Mouse (Mus musculus) adrenal gland, postnatal 36 days (tissue): Measurements from ENCODE around the gene Gm43517. TPM values are rescaled to one million over a fixed set of nuclear protein-coding genes. Genes with fewer than 3 reads are reported as not detected.
A peak's percentile ranks its signal among the peaks of the same experiment; 100 is the strongest.

Source experiments
- DNase-seq, 2 experiments: peaks; one replicate each; pipeline ENCODE4 v3.0.0; 2021; ENCODE audit warnings: mixed read lengths in 1 of 2
- total RNA-seq, 2 experiments: library from RNA; stranded (reverse); gene quantifications; 2 replicates each; pipeline ENCODE4 v1.2.3; 2021

Gene Gm43517
- total RNA-seq, 2 experiments from 2014 or later = not detected

DNA sequence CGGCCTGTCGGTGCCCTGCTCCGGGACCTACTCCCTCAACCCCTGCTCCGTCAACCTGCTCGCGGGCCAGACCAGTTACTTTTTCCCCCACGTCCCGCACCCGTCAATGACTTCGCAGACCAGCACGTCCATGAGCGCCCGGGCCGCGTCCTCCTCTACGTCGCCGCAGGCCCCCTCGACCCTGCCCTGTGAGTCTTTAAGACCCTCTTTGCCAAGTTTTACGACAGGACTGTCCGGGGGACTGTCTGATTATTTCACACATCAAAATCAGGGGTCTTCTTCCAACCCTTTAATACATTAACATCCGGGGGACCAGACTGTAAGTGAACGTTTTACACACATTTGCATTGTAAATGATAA is 637 bp downstream of the Gm43517 start:
- DNase-seq = no peak

DNA sequence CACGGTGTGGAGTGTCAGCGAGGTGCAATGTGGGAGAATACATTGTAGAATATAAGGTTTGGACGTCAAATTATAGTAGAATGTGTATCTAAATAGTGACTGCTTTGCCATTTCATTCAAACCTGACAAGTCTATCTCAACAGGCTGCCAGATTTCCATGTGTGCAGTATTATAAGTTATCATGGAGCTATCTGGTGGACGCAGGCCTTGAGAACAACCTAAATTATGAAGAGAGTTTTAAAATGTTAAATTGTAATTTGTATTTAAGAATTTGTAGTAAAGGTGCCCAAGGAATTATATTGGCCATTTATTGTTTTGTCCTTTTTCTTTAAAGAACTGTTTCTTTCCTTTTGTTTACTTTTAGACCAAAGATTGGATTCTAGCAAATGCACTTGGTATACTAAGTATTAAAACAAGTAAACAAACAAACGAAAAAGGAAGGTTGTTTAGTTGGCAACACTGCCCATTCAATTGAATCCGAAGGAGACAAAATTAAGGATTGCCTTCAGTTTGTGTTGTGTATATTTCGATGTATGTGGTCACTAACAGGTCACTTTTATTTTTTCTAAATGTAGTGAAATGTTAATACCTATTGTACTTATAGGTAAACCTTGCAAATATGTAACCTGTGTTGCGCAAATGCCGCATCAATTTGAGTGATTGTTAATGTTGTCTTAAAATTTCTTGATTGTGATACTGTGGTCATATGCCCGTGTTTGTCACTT is 1.3 kb downstream of the Gm43517 start:
- DNase-seq = no peak

DNA sequence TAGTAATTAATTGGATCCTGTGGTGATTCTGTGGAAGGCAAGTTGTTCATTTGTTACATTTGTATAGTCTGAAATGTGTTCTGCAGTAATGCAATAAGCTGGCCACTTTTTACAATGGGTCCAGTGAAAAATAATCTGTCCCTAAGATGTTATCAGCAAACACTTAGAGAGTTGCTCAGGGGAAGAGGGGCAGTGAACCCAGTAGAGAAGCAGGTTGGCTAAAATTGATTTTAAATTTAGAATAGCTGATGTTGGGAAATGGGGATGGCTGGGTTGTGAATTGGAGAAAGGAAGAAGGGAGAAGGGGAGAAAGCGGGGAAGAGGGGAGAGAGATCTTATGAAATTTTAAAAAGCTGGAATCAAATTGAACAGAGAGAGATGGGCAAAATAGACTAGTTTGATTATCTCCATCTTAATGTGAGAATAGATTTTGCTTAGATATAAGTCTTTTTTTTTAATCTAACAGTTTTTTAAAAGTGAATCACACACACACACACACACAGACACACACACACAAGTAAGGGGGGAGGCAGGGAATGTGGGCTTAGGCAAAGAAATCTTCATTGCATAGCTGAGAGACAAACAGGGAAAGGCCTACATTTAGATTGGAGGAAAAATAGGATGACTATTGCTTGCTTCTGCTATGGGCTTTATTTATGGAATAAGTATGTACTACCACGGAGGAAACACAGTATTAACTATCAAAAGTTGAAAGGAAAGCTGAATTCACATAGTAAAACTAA is 3.1 kb downstream of the Gm43517 start:
- no peak for DNase-seq

DNA sequence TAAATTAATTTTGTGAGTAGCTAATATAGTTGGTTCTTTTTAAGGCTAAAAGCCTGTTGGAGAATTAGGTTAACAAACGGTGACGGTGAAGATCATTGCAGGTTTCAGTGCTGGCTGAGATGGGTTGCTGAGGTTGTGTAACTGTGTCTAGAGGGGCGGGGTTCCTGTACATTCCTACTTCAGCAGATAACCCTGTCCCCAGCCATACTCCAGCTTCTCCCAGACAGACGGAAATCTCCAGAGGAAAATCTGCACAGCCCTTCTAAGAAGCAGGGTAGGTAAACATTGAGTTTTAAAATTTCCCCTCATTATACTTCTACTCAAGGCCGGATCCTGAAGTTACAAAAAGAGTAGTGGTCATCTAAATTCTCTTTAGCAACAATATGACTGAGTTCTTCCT is 4.7 kb downstream of the Gm43517 start:
- DNase-seq = no peak

DNA sequence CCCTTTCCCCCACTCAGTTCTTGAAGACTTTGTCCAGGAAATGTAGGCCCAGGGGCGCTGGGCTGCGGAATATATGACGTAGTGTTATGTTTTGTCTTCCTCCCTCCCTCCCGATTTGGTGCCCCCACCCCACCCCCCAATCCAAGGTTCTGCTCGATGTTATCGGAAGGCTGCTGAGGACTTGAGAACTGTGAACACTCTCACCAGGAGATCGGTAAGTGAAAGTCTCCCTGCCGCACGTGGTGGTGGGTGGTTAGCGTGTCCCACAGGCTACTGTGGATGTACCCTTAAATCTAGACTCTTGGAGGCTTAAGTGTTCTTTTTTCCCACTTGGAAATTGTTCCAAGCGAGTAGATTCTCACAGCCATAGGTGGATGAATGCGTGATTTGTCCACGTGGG is 5.3 kb downstream of the Gm43517 start:
- DNase-seq = no peak

DNA sequence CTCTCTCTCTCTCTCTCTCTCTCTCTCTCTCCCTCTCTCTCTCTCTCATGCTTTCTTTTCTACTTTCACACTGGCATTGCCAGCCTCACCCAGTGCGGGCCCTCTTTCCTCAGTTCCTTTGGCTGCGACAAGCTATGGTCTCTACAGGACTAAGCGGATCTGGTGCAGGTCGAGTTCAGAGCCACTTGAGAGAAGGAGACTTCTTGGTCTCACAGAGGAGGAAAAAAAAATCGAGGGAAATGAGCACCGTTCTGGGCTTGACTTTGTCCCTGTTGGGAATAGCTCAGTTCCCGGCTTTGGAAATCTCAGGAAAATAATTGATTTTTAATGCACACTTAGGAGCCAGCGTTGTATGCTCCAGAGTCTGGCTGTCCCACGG is 5.9 kb downstream of the Gm43517 start:
- no peak for DNase-seq

DNA sequence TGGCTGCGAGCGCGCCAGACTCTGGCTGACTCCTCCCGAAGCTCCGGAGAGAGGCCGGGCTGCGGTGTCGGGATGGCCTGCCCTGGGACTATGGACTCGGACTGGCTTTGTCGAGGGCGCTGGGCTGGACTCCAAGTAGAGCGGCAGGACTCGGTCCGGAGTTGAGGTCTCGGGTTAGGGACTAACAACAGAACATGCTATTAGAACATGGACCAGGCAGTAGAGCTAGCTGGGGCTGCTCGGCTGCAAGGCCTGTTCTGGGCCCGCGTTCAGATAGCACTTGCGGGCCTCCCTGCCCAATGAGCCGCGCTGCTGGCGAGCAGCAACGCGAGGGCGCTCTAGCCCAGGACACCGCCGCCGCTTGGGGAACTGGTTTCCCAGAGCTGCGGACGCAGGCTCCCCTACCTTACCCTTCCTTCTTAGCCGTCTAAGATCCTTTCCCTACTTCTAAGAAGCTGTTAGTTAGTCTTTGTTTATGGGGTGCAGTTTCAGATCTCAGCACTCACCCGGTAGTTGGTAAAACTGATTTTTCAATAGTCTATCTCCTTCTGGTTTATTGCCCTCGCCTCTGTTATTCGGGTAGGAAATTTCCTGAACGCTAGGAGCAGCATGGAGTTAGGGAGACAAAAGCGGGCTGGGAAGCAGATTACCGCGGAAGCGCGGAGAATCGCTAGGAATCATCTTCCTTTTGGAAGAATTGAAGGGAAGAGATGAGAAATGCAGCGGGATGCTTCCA is 6.5 kb downstream of the Gm43517 start:
- peak; percentile 32 to 57 for DNase-seq

DNA sequence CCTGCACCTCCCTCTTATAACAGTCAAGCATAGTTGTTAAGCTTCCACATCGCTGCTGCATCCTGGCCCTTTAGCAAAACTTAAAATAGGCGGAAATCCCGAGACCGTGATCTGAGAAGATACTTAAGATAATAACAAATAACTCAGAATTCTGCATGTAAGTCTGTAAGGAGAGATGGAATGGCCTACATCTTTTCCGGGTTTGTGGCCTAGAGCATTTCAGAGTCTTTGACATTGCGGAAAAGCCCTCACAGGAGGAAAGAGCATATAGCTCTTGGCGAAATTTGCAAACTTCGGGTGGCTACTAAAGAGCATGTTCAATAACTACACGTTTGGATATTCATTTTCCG is 7.0 kb downstream of the Gm43517 start:
- no peak for DNase-seq

DNA sequence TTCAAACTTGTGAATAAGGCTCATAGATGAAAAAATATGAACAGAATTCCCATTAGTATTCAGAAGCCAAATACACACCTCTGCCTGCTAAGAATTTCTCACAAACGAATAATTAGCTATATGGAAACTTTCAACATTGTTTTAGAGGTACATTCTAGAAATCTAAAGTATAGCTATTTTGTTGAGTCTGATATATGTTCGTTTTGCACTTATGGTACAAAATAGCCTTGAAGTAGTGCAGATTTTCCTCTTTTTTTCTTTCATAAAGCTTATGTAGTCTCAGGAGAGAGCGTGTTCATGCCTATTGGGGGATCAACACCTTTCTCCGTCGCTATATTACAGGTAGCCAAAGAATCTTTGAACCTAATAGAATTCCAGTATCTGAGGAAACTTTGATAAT is 7.9 kb downstream of the Gm43517 start:
- DNase-seq = no peak

DNA sequence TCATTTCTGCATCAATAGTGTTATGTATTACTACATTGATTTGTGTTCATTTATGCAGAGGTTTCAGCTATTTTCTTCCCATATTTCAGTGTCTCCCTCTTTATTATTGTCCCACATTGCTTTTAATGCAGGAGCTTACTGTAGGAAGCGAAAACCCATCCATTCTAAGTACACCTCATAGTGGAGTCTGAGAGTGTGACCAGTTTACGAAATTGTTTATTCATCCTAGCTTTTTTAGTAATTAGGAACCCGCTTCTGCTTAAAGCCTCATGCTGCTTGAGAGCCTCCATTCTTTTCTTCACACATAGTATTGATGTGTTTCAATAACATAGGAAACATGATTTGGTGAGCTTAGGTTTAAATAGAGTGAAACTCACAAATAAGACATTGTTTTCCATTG is 8.7 kb downstream of the Gm43517 start:
- DNase-seq = no peak

DNA sequence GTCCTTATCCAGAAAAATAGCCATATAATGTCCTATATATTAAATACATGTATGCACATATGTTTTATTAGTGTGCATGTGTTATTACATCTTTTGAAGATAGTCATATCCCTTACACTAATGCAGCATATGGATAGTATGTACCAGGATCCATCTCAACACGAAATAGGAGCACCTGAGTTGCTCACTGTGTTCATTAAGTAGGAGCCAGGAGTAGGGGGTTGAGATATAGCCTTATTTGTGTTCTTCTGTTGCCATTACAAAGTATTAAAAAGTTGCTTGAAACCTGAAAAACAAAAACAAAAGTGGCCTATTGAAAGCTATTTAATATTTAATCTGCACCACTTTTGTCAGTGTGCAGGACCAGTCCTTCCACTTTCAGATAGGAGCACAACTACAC is 9.2 kb downstream of the Gm43517 start:
- DNase-seq = no peak

DNA sequence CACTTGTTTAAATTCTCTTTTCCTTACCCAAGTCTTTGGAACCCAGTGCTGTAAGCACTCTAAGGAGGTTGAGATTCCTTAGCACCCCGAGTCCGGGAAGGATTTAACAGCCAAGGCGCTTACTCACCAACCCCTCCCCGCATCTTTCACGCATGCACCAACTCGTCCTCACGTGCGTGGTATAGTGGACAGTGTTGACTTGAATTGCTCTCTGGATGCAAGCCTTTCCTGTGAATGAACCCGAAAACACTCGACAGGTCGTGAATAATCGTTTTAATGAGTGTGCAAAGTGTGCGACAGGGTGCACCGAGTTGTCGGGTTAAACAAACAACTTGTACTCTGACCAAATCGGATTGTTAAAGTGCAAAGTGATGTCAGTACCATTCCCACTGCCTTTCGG is 9.9 kb downstream of the Gm43517 start:
- DNase-seq = no peak

DNA sequence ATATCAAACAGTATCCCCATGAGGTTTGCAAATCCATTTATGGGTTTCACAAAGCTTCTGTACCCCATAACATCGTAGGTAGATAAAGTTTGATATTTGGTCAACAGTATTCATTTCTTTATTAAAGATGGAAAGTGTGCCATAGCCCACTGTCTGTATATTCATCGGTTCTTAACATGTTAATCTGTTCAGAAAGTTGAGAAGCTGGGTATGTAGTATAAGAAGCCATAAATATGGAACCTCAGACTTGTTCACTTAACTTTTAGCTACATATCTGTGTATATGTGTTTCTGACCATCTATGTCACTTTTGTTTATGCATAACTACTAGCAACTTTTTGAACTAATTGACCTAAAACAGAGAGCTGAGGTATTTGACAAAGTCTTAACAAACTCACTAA is 11.0 kb downstream of the Gm43517 start:
- DNase-seq = no peak

DNA sequence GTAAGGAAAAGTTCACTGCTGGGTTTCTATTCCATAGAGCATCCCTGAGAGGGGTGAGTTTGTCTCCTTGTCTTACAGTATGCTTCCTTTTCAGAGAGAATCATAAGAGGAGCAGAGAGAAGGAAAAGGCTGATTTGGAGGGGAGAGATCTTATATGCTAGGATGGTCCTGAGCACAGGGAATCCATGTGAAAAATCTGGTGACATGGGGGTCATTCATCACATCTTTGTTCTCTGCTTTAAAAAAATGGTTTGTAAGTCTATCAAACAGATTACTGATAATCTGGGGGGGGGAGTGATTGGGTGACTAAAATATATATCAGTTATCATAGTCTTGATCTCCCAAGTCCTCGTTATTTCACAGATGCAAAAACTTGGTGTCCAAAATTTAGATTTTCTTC is 11.8 kb downstream of the Gm43517 start:
- no peak for DNase-seq

DNA sequence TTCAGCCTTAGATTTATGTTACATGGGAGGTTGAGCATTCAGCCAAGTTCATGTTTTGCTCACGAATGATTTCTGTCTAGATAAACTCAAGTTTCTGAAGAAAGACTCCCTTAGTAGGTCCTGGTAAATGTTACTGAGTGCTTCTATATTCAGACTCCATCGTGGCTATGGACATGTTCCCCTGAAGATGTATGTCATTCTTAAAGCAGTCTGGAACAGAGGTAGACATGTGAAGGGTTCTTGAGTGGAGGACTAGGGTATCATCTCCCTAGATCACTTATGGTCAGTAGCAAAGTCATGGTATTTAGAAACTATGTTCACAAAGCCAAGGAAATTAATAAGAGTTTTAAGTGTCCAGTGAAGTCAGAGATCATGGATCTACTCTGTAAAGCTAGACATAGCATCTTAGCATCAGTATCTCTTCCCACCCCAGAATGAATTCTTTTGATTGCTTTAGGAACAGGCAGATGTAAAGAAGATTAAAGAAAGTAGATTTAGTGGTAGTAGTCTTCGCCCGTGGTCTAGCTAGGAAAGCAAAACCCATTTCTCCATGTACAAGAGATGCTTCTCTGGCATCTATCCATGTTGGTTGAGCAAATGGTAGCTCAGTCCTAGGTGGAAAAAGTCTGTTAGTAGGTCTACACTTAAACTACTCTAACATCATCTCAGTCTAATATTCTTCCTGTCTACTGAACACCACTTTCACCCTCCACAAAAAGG is 12.6 kb downstream of the Gm43517 start:
- DNase-seq = no peak

DNA sequence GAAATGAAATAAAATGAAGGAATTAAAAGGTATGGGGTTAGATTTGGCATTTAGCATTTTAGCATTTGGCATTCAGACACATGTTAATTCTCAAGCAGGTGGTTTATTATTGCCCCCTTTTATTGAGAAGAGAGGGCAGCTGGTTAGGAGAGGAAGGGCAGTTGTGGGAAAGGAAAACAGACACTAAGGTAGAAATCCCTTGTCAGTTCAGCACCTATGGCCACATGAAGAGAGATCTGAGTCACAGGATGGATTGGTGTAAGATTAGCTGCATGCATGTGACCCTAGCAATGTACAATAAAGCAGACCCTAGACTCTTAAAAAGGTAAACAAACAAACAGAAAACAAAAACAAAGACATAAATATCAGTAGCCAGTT is 13.2 kb downstream of the Gm43517 start:
- no peak for DNase-seq

DNA sequence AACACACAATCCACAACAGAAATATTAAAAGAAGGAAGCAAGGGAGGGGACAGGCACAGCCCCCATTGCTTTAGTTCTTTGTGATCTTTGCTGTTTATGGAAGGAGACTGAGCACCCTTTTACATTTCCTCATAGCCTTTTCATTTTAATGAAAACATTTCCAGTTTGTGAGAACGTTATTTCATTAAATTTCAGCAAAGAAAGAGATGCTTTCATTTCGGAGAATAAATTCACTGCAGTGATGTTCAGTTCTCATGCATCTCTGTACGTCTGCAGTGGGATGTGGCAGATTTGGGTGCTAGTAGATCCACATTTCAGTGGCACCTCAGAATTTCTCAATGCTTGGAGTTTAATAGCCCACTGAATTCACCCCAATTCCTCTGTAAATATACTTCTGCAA is 13.7 kb downstream of the Gm43517 start:
- no peak for DNase-seq

DNA sequence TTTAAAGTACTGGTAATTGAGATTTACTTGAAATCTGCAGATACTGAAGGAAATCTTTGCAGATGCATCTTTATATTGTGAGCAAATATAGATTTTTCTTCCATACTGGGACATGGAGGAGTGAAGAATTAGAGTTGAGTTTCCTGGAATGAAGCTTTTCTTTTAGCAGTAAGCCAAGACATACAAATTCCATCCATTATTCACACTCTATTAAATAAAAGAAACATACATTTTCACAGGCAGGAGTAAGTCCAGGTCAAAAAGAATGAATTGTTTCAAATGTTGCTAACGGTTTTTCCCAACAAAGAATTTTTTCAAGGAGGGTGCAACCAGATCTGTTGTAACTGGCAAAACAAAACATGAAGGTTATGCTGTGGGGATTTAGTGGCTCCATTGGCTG is 14.6 kb downstream of the Gm43517 start:
- DNase-seq = no peak

DNA sequence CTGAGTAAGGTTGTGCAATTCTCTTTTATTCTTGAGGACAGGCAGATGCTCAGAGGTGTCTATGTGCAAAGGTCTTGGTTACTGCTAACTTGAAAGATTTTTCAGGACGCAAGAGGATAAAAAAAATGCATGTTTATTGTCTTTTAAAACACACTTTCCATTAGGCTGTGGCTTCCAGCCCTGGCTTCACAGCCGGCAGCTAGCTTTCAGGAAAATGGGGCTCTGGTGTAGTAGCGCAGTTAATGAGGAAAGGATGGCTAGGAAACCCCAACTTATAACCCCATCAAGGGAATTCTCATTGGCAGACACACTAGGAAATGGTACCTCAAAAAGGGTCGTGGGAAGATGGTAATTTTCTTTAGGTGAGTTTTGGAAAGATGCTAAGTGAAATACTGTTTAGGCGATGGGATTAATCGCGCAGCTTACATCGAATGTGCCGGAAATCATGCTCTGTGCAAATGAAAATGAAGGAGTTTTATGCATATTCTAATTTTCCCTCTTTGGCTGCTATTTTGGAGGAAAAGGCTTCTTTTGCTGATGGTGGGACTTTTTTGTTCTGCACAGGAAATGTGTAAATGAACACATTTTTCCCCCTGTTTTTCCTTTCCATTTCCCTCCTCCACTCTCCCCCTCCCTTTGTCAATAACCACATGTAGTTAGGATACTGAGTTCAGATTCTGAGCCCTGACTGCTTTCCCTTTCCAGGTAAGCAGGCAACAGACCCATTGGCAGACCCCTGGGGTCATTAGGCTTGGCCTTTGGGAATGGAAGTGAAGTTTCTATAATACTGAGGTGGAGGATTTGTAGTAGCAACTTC is 15.3 kb downstream of the Gm43517 start:
- no peak for DNase-seq

DNA sequence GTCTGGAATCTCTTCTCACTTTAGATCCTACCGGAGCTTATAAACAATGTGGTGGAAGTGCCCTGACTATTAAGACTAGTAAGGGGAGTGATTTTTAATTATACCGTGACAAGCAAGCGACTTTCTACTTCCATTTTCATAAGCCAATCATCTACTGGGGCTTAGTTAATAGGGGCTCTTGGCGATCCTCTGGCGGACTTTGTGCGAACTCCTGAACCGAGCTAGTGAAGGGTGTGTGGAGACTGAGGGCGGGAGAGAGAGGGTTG is 15.8 kb downstream of the Gm43517 start:
- no peak for DNase-seq

DNA sequence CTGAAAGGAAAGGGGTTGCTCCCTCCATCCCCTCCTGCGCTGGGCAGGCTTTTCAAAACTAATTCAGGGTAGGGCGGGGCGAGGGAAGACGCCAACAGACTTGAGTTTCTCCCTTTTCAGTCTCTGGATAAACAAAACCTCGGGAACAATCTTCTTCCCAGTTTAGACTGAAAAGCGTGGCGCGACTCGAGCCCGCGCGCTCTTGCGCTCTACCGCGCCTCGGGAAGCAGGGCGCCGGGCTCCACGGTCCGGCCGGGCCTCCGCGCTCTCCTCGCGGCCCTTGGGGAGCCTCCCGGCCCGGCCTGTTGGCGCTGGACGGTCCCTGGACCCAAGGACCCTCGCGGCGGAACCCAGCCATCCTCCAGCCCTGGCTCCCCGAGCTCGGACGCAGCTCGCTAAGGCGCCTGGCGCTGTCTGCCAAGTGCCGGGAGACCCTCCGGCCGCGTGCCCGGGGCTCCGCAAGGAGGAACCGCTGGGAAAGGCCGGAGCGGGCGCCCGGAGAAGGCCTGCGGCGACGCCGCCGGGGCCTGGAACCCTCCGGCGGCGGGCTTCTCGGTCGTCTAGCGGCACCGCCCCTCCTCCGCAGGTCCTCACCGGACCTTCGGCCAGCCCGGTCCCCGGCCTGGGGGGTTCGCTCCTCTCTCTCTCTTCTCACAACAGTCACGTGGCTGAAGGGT is 16.3 kb downstream of the Gm43517 start:
- no peak for DNase-seq

DNA sequence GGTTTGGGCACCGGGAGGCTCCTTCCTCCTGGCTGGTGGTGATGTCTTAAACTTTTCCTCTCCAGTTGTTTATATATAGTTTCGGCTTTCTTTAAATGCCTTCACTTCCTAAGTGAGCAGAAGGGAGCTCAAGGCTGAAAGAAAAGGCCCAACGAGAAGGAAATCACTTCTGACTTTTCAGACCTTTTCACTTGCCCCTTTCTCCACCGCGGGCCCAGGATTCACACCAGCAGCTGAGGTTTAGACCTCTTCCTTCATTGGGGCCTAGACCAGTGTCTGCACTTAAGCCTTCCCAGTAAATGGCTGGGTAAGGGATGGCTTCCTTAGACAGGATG is 16.8 kb downstream of the Gm43517 start:
- no peak for DNase-seq
